Mouse (Mus musculus): Measurements from ENCODE around the gene Krt86.
A peak's percentile ranks its signal among the peaks of the same experiment; 100 is the strongest.
"Not testable (repeated sequence)": the region's sequence is repeated elsewhere in the genome, so short reads cannot be mapped to it uniquely, and the experiment has no call there.

Krt86 gene

GRCm38 (mm10) chr15:101493713-101494112 is 20.4 kb downstream of the Krt86 start:
- no peak for DNase-seq

- DNase-seq, result no peak
Observed at GRCm38 (mm10) chr15:101494203-101494602, 20.9 kb downstream of the Krt86 start.

- DNase-seq, result no peak
Observed at GRCm38 (mm10) chr15:101495266-101495665, 22.0 kb downstream of the Krt86 start.

GRCm38 (mm10) chr15:101497181-101497580 is 23.9 kb downstream of the Krt86 start:
- no peak for DNase-seq

- no peak for DNase-seq
Observed at GRCm38 (mm10) chr15:101506896-101507758, 33.8 kb downstream of the Krt86 start.

- DNase-seq, result no peak
Observed at GRCm38 (mm10) chr15:101508247-101508646, 35.0 kb downstream of the Krt86 start.

- not testable (repeated sequence) for DNase-seq
Observed at GRCm38 (mm10) chr15:101517161-101517560, 43.9 kb downstream of the Krt86 start, which contains the start of gene Gm49425. TSS of gene Gm49425 (minus strand) at chr15:101517261.

- peak; percentile 77 for DNase-seq
Observed at GRCm38 (mm10) chr15:101519792-101520191, 46.5 kb downstream of the Krt86 start.

- no peak for DNase-seq
Observed at GRCm38 (mm10) chr15:101522556-101523232, 49.4 kb downstream of the Krt86 start.

Data from thymus, postnatal 4 days (tissue).